Mouse (Mus musculus) lung, adult 2 months (tissue): ENCODE data around the gene Lingo2. TPM values are rescaled to one million over a fixed set of nuclear protein-coding genes. Genes with fewer than 3 reads are reported as not detected.
"Not testable (repeated sequence)": the region's sequence is repeated elsewhere in the genome, so short reads cannot be mapped to it uniquely, and the experiment has no call there.

Experiments used
- DNase-seq: peaks from one replicate; pipeline ENCODE4 v3.0.0; 2022
- H3K4me1 ChIP-seq: fragments of 200-500 bp; 2 replicates; pipeline ENCODE4 v1.6.1; 2011; ENCODE audit warnings: low read length; ENCODE audit not compliant: control insufficient read depth, insufficient read depth
- H3K4me3 ChIP-seq: fragments of 200-500 bp; replicated peaks from 2 replicates; pipeline ENCODE3; 2011; ENCODE audit warnings: low read depth, mild to moderate bottlenecking, control low read depth, low read length; ENCODE audit errors: extremely low read depth
- CTCF ChIP-seq: fragments of 200-500 bp; IDR thresholded peaks from 2 replicates; pipeline ENCODE4 v1.5.1; 2011; ENCODE audit warnings: mild to moderate bottlenecking, low read length, control low read depth; ENCODE audit not compliant: insufficient read depth
- POLR2A ChIP-seq: fragments of 200-500 bp; IDR thresholded peaks from 2 replicates; pipeline ENCODE4 v1.6.1; 2011; ENCODE audit warnings: low read depth, mild to moderate bottlenecking, control low read depth, low read length, borderline replicate concordance; ENCODE audit errors: extremely low read depth
- WGBS: fragments of 180-500 bp; shearing (Covaris S2); methylation state at CpG from one replicate; pipeline ENCODE4 v1.1.7; 2018; 5-methylcytosine and 5-hydroxymethylcytosine counted together
- polyA plus RNA-seq: library from polyadenylated mRNA; depleted of rRNA; stranded (reverse); fragments of >200 nt; gene quantifications from 2 replicates; pipeline ENCODE4 v1.2.3, GENCODE M21; 2012

The Lingo2 gene
- polyA plus RNA-seq, 1 experiment = not detected

- Histone ChIP-seq H3K4me3 (no peak overlapping the region), H3K4me1 (no peaks in the 10 kb centered on the region)
- 29% methylated on average over 1 of the region's 1 CpGs for WGBS
- no peak for TF ChIP-seq POLR2A
- no peak for TF ChIP-seq CTCF
- DNase-seq = no peak
Observed at GRCm38 (mm10) chr4:36170099-36170498, 781.4 kb downstream of the Lingo2 start.

DNA sequence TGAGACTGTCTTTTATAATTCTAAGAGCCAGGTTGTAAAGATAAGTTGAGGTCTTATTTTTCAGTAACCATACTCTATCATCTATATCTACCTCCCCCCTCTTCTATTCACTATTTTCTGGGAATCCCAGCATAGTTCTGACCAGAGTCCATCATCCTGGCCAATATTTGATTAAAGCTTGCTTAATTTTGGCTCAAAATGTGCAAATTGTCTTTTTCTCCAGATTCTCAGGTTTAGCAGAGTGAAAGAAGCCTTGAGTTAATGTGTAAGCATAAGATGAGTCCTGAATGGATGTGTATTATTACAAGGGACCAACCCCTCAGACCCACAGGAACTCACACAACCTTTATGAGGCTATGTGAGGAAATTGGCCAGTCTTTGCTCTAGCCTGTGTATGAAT, 820.2 kb downstream of the Lingo2 start:
- TF ChIP-seq POLR2A (no peak), CTCF (no peak)
- Histone ChIP-seq H3K4me1 (no peaks in the 10 kb centered on the region), H3K4me3 (no peak overlapping the region)
- DNase-seq = no peak

DNA sequence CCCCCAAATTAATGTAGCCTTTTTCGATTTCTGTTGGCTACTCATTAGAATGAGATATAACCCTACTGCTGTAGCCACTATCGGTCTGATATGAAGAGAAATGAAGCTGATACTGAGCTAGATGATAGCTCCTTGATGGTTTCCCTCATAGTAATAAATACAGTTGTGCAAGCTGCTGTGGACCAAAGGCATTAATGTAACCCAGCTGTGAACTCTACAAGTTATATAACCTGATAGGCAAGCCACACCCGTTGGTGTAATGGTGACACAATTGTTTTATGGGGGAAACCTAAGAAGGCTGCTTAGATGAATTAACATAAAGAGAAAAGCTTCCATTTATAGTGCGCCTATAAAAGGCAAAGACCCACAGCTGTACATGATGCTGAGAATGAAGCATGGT, 856.1 kb downstream of the Lingo2 start:
- WGBS = 68% methylated on average over 4 of the region's 4 CpGs
- no peak for DNase-seq
- no peak for TF ChIP-seq POLR2A
- no peak for TF ChIP-seq CTCF
- no peaks in the 10 kb centered on the region for H3K4me1 ChIP-seq
- no peak overlapping the region for H3K4me3 ChIP-seq

- Histone ChIP-seq H3K4me1 (no peaks in the 10 kb centered on the region), H3K4me3 (no peak overlapping the region)
- no peak for DNase-seq
- WGBS = 79% methylated on average over 3 of the region's 3 CpGs
- no peak for TF ChIP-seq CTCF
- TF ChIP-seq POLR2A = no peak
Observed at GRCm38 (mm10) chr4:36081095-36081852, 870.3 kb downstream of the Lingo2 start.

DNA sequence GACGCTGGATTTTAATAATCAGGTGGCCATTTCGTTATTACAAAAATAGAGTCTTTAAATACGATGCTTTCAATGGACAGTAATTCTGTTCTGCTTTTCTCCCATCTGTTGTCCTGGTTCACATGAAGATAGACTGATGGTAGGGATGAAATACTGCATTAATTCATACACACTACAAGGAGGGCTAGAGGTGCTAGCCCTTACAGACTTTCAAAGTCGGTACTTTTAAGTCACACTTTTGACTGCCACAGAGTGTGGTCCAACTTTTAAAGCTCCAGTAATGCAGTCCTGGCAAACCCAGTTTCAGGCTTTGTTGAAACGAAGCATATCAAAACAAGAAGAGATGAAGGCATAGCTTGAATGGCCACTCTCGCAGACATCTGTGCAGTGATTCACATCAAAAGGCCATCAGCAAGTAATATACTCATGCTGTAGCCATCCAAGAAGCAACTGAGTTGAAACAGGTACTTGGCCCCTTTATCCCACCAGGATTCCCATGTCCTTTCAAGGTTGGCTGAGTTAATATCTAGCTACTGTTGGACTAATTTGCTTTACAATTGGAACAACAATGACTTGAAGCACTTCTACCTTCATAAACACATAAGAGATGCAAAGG, 872.5 kb downstream of the Lingo2 start:
- no peak for TF ChIP-seq CTCF
- no peak for TF ChIP-seq POLR2A
- Histone ChIP-seq H3K4me1 (no peaks in the 10 kb centered on the region), H3K4me3 (no peak overlapping the region)
- 78% methylated on average over 6 of the region's 6 CpGs for WGBS
- DNase-seq = no peak

DNA sequence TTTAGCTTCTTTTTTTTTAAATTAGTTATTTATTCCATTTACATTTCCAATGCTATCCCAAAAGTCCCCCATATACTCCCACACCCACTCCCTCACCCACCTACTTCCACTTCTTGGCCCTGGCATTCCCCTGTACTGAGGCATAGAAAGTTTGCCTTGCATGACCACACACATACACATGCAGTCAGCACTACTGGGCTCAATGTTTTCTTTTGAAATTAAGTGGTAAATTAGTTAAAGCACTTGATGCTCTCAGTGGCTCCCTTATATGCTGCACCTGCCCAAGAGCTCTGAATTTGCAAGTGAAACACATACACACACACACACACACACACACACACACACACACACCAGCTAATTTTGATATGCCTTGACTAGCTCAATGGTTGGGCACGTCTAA, 886.8 kb downstream of the Lingo2 start:
- not testable (repeated sequence) for DNase-seq, H3K4me1 ChIP-seq, H3K4me3 ChIP-seq
- WGBS = 37% methylated on average over 1 of the region's 1 CpGs

- TF ChIP-seq POLR2A (no peak), CTCF (no peak)
- no peak for DNase-seq
- 55% methylated on average over 6 of the region's 6 CpGs for WGBS
- Histone ChIP-seq H3K4me1 (no peaks in the 10 kb centered on the region), H3K4me3 (no peak overlapping the region)
Observed at GRCm38 (mm10) chr4:36052791-36053376, 898.7 kb downstream of the Lingo2 start.

GRCm38 (mm10) chr4:36040361-36040760, 911.2 kb downstream of the Lingo2 start:
- no peaks in the 10 kb centered on the region for H3K4me1 ChIP-seq
- no peak overlapping the region for H3K4me3 ChIP-seq
- WGBS = 77% methylated on average over 3 of the region's 3 CpGs
- no peak for TF ChIP-seq POLR2A
- TF ChIP-seq CTCF = no peak
- no peak for DNase-seq

DNA sequence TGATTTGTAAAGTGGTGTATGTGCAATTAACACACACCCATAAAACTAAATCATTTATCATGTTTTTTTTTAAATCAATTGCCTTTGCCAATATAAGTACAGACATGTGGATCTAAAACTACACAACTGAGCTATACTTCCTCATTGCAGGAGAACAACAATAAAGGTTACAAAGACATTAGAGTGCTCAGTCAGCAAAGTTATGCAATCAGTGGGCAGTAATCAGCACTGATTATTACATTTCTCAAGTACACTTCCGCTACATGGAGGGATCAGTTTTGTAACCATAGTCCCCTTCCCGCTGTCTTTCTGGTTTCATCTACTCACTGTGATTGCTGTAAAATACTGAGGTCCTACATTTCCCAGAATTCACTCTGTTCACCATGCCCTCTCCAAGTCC, 912.8 kb downstream of the Lingo2 start:
- WGBS = 87% methylated on average over 2 of the region's 2 CpGs
- H3K4me1 ChIP-seq = no peaks in the 10 kb centered on the region

GRCm38 (mm10) chr4:36032039-36032438, 919.5 kb downstream of the Lingo2 start:
- TF ChIP-seq CTCF (no peak), POLR2A (no peak)
- 49% methylated on average over 5 of the region's 5 CpGs for WGBS
- Histone ChIP-seq H3K4me1 (no peaks in the 10 kb centered on the region), H3K4me3 (no peak overlapping the region)
- DNase-seq = no peak

More for the DNA sequence above, 912.8 kb downstream of the Lingo2 start:
- no peak for TF ChIP-seq CTCF
- no peak for TF ChIP-seq POLR2A
- H3K4me3 ChIP-seq = no peak overlapping the region
- no peak for DNase-seq
